Mouse (Mus musculus) induced T-regulatory cell, adult 2 months (primary cell): ENCODE results near the gene Gm525.
"Not testable (repeated sequence)": the region's sequence is repeated elsewhere in the genome, so short reads cannot be mapped to it uniquely, and the experiment has no call there.

Experiments used
- DNase-seq: peaks from one replicate; pipeline ENCODE4 v3.0.0-alpha.2; 2012; ENCODE audit warnings: low read depth

Gene Gm525

GRCm38 (mm10) chr11:89064312-89064711 lies 9.3 kb upstream of the Gm525 start:
- DNase-seq, result peak; percentile 39

- DNase-seq, result peak; percentile 72
Observed at GRCm38 (mm10) chr11:89065297-89065696, 8.3 kb upstream of the Gm525 start.

GRCm38 (mm10) chr11:89066126-89066525 lies 7.5 kb upstream of the Gm525 start:
- DNase-seq, result no peak

GRCm38 (mm10) chr11:89066750-89067149 lies 6.9 kb upstream of the Gm525 start, which contains the start of gene Dgke:
Dgke (minus strand) TSS chr11:89066850.
- no peak for DNase-seq

GRCm38 (mm10) chr11:89067301-89067822 lies 6.3 kb upstream of the Gm525 start:
- DNase-seq, result no peak

GRCm38 (mm10) chr11:89067871-89068490 lies 5.7 kb upstream of the Gm525 start:
- DNase-seq, result no peak

GRCm38 (mm10) chr11:89068649-89069048 lies 5.0 kb upstream of the Gm525 start:
- no peak for DNase-seq

- peak; percentile 90 for DNase-seq
Observed at GRCm38 (mm10) chr11:89069303-89069702, 4.3 kb upstream of the Gm525 start.

GRCm38 (mm10) chr11:89071522-89071921 lies 2.1 kb upstream of the Gm525 start:
- DNase-seq, result no peak

- DNase-seq, result no peak
Observed at GRCm38 (mm10) chr11:89074783-89075413, 1.3 kb downstream of the Gm525 start.

- no peak for DNase-seq
Observed at GRCm38 (mm10) chr11:89076370-89076821, 2.8 kb downstream of the Gm525 start.

- DNase-seq, result no peak
Observed at GRCm38 (mm10) chr11:89077601-89078000, 4.0 kb downstream of the Gm525 start.

GRCm38 (mm10) chr11:89078305-89078704 lies 4.7 kb downstream of the Gm525 start:
- no peak for DNase-seq

- no peak for DNase-seq
Observed at GRCm38 (mm10) chr11:89078996-89079680, 5.5 kb downstream of the Gm525 start.

- not testable (repeated sequence) for DNase-seq
Observed at GRCm38 (mm10) chr11:89081906-89082305, 8.3 kb downstream of the Gm525 start.

- DNase-seq, result not testable (repeated sequence)
Observed at GRCm38 (mm10) chr11:89082691-89083090, 9.1 kb downstream of the Gm525 start.

- peak; percentile 82 for DNase-seq
Observed at GRCm38 (mm10) chr11:89084601-89085000, 11.0 kb downstream of the Gm525 start.

- DNase-seq, result no peak
Observed at GRCm38 (mm10) chr11:89086208-89086809, 12.7 kb downstream of the Gm525 start.

GRCm38 (mm10) chr11:89088754-89089153 lies 15.1 kb downstream of the Gm525 start:
- peak; percentile 58 for DNase-seq

GRCm38 (mm10) chr11:89090359-89090758 lies 16.7 kb downstream of the Gm525 start:
- peak; percentile 35 for DNase-seq

GRCm38 (mm10) chr11:89092714-89093113 lies 19.1 kb downstream of the Gm525 start:
- DNase-seq, result peak; percentile 49

GRCm38 (mm10) chr11:89095306-89095705 lies 21.7 kb downstream of the Gm525 start:
- DNase-seq, result no peak
